Mouse (Mus musculus): Measurements from ENCODE around the gene Degs2.

Gene Degs2

DNA sequence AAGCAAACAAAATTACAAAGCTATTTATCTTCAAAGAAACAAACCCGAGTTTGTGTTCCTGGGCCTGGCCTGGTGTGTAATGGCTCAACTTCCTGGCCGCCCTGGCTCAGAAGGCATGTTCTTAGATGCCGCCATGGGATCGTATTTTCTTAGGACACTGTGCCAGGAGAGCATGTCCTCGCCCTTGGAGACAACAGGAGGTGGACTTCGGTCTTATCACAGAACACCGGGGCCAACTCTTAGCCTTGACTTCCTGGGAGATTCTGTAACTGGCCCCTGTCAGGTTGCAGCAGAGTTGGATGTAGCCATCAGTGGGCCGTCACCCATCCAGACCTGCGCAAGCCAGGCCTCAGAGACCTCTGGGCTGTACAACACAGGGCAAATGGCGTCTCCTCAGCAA lies 2.5 kb downstream of the Degs2 start:
- peak; percentile 43 to 60 for DNase-seq

DNA sequence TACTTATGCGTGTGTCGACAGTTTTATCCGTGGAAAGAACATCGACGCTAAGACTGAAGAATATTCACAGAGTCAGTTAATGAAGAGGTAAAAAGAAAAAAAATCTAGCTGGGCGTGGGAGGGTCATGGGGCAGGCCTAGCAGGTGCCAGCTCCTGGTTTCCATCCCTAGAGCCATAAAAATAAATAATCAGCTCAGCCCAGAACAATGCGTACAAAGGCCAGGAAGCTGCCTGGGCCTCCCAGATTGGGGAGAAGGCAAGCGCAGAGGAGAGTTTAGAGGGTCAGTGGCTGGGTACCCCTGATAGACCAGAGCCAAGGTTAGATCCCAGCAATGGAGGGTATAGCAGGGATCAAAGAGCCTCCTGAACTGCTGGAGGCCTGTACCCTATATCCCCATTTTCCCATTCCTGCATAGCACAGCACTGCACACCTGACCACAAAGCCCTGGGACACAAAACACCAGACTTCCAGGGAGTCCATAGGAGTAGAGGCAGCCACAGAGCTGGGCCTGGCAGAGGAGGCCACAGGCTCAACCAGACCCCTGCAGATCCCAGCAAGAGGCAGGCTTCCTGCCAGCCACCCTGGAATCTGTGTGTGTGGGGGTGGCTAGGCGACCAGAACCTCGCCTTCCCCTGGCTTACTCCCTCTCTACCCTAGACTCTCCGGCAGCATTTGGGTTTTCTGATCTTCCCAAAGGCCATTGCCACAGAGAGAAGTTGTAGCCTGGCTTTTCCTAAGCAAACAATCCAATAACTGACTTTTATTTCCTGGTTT lies 3.2 kb downstream of the Degs2 start:
- peak; percentile 63 to 67 for DNase-seq

DNA sequence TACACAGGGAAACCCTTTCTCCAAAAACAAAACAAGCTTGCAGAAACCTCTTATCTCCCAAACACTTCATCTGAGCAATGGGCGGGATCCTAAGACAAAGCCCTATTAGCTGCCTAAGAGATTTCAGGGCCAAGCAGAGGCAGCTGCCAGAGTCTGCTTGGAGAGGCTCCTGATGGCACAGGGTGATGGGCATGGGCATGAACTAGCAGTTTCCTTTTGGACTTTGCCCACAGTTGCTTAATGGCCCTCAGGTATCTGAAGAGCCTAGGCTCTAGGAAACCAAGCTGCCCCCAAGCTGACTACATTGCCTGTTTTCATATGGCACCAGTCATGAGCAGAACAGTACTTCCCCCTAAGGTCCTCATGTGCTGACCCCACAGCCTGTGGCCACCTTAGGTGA lies 7.9 kb downstream of the Degs2 start:
- DNase-seq = peak; percentile 68 to 75

DNA sequence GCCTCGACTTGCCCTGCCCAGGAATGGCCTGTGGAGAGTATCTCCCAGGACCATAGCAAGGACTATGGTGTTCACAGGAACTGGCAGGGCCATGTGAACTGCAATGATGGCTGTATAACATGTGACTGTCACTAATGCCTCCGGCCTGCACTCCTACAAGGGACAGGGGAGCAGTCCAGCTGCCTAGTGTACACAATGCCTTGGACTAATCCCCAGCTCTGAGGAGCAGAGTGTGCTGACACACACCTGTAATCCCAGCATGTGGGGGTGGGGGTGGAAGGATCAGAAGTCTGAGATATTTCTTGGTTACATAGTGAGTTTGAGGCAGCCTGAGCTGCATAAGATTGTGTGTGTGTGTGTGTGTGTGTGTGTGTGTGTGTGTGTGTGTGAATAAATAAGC lies 8.5 kb downstream of the Degs2 start:
- DNase-seq = no peak

DNA sequence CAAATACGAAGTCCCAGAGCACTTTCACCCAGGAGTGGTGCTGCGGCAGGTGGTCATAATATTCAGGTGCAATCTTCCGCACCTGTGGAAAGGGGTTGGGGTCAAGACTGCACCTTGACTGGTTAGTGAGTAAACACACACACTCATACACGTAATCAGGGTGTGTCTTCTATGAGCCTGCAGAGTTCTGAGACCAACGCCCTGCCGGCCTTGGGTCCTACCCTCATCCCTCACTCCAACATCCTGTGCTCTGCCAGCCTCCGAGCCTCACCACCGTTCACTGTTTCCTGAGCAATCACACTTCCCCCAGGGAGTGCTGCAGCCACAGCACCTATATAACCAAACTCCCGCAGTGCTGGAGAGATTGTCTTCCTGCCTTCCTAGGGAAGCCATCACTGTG lies 11.6 kb downstream of the Degs2 start:
- DNase-seq = no peak

DNA sequence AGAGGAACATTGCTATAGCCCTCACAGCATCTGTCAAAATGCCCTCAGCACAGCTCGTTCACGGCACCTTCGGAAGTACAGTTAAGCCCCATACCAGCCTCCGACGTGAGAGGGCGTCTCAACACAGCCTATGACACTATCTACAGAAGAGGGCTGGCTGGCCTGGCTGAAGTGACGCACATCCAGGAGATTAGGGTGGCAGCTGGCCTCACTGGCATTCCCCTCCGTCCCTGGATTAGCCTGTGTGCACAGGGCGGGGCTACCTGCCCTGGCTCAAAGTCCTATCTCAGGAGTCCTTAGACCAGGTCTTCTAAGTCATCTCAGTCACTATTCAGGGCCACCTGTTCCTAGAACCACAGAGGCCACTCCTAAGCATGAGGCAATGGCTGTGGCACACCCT lies 12.9 kb downstream of the Degs2 start:
- peak in 1 of 2 experiments; percentile 42 for DNase-seq

DNA sequence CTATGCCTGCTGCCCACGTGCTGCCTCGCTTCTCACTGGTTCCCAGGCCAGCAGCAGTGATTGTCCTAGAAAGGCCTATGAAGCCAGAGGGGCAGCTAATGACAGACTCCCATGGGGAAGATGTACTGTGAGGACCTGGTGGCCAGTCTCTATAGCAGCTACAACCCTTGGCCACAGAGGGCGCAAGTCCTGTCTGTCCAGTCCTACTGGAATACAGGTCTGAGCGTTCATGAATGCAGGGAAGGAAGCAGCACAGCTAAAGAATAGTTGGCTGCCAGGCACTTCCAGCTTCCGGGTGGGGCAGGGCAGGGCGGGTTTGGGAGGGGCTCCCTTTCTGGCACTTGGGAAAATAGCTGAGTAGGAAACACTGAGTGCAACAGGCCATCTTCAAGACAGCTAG lies 15.2 kb downstream of the Degs2 start:
- peak; percentile 63 to 75 for DNase-seq

DNA sequence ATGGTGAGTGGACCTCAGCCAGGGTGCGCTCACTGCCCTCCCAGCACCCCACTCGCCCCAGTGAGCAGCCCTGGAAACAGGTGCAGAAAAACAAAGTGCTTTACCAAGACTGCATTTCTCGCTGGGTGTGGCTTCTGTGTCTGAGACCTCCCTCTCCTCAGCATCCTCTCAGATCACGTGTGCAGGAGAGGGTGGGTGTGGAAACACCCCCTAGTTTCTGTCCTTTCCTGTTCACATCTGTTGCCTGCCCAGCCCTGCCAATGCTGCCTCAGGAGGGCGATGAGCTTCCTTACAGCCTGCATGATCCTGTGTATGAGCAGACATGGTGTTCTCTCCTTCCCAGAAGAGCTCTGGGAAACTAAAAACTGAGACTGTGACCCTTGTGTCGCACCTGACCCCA lies 15.7 kb downstream of the Degs2 start:
- peak in 1 of 2 experiments; percentile 48 for DNase-seq

DNA sequence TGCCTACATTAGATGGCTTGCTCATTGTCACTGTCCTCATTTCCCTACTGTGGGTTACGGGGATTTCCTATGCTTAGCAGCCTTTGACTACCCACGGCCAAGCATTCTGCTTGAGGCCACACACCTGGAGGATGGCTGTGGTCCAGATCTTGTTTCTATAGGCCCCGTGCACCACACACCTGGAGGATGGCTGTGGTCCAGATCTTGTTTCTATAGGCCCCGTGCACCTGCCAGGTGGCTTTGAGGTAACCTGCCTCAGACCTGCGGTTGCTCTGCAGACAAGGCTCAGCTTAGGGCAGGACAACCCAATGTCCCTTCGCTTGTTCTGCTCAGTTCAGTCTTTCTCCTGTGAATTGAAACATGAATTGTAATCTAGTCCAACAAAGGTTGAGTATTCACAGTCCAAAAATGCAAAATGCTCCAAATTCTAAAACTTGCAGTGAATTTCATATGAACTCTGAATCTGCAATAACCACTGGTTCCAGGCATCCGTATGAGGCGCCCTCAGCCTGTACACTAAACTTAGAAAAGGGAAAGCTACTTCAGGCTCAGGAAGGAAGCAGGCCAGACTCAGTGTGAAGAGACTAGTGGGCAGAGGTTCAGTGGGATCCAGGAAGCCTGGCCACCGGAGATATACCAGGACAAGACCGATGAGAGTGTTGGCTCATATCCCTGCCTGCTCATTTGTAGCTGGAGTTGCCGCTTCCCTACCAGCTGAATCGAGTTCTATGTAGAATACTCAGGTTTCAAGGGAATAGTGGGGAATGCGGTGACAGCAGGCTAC lies 19.7 kb downstream of the Degs2 start:
- DNase-seq = peak; percentile 42 to 49

DNA sequence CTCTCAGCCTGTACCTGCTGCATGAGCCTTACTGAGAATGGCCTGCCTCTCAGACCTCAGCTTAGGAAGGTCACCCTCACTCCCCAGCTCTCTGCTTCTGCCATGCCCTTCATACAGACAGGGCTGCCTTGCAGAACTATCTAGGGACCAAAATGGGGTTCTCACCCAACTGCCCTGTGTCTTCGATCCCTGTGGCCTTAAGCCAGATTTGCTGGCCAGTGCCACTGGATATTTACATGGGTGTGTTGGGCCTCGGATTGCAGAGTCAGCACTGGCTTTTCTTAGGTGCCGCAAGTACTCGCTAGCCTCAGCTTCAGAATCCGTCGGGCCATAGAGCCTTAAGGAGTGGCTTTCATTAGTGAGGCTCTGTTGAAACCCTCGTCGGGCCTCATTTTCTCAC lies 21.3 kb downstream of the Degs2 start:
- DNase-seq = no peak

DNA sequence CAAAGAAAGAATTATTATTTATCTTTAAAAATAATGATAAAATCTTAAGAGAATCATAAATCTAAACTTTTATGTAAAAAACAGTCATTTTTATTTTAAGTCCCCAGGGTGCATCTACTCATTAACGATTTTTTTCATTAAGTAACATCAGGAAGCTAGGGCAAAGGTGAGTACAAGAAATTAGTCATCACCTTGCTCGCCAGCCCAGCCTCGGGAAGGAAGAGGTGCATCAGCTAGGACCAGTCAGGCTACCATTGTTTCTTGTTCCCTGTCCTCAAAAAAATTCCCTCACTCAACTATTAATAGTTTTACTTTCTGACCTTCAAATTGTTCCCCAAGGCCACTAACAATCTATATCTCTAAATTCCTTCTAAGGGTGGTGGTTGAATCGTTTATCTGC lies 23.7 kb downstream of the Degs2 start:
- DNase-seq = peak; percentile 52 to 70

DNA sequence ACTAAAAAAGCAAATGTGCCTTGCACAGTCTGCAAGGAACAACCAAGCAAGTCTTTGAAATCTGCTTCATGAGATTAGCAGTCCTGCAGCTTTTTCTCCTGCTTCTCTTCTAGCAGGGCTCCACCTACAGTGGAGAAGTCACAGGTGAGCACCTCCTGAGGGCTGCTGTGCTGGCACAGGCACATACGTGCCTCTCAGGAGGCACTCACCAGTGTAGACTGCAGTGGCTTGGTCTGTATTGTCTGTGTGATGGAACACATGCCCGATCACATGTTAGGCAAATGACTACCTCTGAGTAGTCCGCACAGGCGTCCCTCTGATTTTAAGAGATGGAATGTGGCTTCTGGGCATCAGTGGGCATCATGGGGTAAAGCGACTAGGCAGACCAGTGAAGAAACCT lies 25.0 kb downstream of the Degs2 start:
- peak; percentile 44 to 55 for DNase-seq

DNA sequence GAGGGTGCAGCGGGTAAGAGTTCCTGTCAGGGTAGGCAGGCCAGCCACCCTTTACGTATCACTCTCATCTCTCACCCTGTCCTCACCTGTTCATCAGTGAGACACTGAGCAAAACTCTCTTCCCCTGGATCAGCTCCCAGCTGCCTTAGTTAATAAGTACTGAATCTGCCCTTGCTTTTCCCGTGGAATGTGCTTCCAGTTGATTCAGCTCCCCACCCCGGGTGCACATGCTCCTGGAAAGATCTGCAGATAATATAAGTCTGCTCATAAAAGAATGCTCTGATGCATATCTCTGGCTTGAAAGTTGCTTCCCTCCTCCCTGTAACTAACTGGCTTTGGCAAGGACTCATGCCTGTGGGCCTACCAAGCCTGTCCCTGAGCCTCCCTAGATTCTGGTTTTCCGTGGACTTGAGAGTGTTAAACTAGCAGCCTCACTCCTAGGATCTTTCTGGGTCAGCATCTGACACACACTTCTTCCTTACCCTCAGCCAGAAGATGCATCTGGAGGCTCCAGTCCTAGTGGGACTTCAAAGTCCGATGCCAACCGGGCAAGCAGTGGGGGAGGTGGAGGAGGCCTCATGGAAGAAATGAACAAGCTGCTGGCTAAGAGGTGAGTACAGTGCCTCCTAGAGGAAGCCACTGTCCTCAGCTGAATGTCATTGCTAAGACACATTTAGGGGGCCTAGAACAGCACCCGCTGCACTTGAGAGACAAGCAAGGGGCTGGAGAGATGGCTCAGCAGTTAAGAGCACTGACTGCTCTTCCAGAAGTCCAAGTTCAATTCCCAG lies 26.3 kb downstream of the Degs2 start:
- DNase-seq = peak; percentile 81 to 90

DNA sequence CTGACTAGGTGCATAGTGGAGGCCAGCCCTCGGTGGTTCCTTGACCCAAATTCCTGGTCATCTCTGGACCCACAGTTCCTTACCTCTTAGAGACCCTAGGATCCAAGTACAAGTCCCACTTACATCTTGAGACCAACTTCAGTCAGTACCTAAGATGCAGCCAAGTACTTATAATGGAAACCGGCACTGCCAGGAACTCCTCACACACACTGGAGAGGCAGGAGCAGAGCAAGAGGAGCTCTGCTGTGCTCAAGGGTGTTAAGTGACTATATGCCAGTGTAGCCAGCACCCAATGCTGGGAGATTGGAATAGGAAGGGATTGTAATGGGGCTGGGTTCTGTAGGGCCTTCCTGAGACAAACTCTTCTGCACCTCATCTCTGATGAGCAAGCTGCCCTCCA lies 27.2 kb downstream of the Degs2 start:
- peak in 1 of 2 experiments; percentile 25 for DNase-seq

DNA sequence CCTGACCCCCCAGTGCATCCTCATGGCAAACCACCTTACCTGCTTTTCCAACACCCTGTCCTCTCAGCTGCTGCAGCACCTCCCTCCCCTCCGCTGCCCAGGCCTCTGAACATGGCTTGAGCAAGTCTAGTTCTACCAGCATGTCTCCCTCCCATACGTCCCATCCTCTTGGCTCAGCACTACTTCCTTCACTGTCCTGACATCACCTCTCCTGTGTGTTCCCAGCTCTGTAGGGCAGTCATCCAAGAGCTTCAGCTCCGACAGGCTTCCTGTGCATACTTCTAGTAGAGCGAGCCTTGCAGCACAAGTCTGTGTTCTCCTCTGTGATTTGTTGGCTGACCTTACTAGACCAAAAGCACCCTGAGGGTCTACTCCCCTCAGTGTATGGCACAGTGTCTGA lies 27.6 kb downstream of the Degs2 start:
- DNase-seq = peak; percentile 71 to 82

DNA sequence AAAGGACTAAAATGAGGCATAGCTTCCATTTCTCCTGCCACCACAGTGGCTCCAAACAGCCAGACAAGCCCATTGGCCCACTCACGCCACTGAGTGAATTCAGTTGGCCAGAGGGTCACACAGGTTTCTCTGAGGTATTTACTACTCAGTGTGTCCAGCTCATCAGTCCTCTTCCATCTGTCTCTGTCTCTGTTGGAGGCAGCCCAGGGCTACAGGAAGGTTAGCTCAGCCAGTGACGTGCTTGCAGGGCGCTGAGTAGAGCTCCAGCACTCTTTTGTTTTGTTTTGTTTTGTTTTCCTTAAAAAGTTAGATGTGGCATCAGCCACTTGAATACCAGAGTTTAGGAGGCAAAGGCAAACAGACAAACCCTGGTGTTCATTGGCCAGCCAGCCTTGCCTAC lies 28.6 kb downstream of the Degs2 start:
- no peak for DNase-seq

DNA sequence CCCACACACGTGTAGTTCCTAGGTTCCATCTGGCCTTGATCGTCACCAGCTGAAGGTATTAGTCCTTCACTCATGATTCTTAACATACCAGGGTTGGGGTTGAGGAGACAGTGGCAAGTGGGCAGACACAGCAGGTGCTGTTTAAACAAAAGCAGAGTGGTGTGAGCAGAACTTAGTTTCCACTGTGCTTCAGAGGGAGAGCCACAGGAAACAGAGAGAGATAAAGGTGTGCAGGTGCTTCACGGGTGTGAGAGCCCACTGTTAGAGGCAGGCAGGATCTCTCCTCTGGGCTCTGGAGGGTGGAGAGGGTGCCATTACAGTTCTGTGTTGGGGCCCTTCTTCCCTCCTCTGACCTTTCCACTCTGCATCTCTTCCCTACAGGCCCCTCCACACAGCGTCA lies 29.2 kb downstream of the Degs2 start:
- no peak for DNase-seq

DNA sequence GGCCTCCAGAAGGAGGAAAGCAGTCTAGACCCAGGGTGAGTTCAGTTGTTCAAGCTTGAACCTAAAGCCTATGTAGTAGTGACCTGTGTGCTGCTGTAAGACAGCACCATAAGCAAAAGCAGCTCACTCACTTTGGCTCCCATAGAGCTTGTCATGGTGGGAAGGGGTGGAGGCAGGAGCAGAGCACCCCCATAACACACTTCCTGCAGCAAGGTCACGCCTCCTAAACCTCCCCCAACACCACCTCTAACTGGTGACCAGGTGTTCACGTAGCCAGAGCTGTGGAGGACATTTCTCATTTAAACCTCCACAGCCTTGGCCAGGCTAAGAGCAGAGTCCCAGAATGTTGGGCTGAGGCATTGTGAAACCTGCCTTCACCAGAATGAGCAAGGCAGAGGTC lies 30.6 kb downstream of the Degs2 start:
- DNase-seq = no peak

DNA sequence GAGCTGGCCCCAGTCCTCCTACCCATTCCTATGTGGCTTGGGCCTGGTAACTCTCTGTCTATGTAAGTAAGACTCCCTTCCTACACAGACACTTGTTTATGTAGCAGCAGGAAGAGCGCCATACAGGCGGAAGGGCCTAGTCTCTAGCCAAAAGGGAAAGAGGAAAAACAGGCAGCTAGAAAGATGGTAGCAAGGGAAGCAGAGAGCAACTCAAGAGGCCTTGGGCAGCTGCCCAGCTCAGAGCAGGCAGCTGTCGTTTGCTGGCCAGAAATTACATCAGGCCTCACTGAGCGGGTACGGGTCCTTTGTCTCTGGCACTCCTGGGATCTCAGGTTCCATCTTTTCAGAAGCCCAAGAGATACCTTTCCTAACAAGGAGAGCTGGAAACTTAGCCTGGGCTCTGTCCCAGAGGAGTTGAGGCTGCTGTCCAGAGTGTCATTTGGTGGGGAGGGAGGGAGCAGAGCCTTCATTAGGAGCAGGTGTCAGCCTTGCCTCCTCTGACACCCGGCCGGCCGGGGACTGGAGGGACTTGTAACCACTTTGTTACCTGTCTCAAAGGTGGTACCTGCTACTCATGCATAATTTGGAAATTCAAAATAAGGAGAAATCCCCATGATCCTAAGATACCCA lies 33.4 kb downstream of the Degs2 start:
- no peak for DNase-seq

DNA sequence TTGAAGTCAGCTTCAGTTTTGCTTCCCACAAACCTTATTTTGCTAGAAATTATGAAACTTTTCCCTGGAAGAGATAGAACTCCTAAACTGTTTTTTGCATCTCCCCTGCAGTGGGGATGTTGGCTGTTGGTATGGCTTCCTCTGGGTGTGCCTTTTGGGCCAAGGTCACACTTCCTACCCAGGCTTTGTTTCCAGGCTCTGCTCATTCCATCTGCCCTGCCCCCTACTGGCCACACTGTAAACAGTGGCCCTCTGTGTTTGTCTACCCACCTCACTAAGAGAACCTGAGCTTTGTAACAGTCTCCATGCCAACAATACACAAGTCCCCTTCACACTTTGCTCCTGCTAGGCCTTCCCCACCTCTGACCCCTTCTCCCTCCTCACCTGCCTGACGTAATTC lies 44.8 kb downstream of the Degs2 start:
- peak; percentile 57 to 84 for DNase-seq

DNA sequence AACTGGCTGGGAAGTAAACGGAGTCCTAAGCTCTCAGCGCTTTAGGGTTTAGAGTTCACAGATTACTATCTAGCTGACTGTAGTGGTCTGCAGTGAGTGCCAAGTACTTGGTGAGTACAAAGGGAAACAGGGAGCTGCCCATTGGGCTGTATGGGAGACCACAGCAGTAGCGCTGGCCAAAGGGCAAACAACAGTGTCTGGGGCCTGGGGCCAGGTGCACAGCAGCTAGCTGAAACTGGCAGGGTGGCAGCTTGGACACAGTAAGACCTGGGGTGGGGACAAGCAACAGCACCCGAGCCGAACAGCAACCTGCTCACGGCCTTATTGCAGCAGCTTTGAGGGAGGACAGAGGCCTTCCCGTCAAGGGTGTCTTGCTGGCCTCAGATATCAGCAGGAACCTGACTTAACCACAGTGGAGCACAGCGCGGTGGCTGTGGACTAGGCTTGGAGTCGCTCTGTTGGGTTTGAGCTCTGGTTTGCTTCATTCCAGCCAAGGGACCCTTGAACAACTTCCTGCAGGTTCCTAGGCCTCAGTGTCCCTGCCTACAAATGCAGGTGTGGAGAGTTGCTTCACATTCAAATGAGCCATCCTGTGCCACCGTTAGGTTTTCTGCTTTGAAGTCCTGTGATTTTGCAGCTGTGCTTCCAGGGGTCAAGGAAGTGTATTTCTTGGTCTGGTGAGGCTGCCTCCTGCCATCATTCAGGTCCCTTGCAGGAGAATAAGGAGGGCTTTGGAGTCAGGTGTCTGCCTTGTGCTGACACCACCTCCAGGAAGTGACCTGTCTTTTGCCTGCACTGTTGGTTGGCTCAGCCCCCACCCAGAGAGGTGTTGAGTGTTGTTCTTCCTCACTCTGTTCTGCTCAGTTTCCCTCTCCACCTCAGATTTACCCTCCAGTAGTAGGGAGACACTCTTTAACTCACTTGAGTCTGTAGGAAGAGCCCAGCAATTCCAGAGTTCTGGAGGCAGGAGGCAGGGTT lies 48.5 kb downstream of the Degs2 start:
- DNase-seq = peak; percentile 67 to 73

All from kidney, postnatal 36 days (tissue).